Mouse (Mus musculus): Measurements from ENCODE around the gene Gtf2a1l. TPM values are rescaled to one million over a fixed set of nuclear protein-coding genes. Genes with fewer than 3 reads are reported as not detected.

The Gtf2a1l gene
- polyA plus RNA-seq, 1 experiment from 2014 or later = 0.26 TPM

- Histone ChIP-seq H3K9ac (ENCODE audit: low read length) (peak overlapping the region; percentile 60), H3K27me3 (ENCODE audit: control insufficient read depth, insufficient read depth, low read length) (no peaks in the 10 kb centered on the region)
Measured at GRCm38 (mm10) chr17:88628676-88629380, 39.6 kb upstream of the Gtf2a1l start.

GRCm38 (mm10) chr17:88629381-88629759, 39.1 kb upstream of the Gtf2a1l start:
- Histone ChIP-seq H3K4me2 (ENCODE audit: low read depth, low read length) (peak overlapping the region; percentile 36; the same call in 1 of the 2 replicates), H3K9ac (ENCODE audit: low read length) (peak overlapping the region; percentile 60), H3K27ac (ENCODE audit: low read length) (peak overlapping the region; percentile 98), H3K9me3 (replicated peaks; ENCODE audit: control insufficient read depth, low read length) (no peaks in the 10 kb centered on the region), H3K4me3 (replicated peaks; ENCODE audit: low read length) (peak overlapping the region; percentile 14; the same call in 1 of the 2 replicates), H3K27me3 (ENCODE audit: control insufficient read depth, insufficient read depth, low read length) (no peaks in the 10 kb centered on the region), H3K36me3 (ENCODE audit: control insufficient read depth, insufficient read depth, low read length) (no peaks in the 10 kb centered on the region), H3K4me1 (ENCODE audit: control insufficient read depth, insufficient read depth, low read length) (peaks cover 56% of the 10 kb centered on the region)
- ATAC-seq (ENCODE audit: insufficient read depth, low FRiP score) = peak; percentile 67; the same call in 1 of the 2 replicates
- 22% methylated on average over 4 of the region's 4 CpGs for WGBS

More at GRCm38 (mm10) chr17:88628676-88629380, 39.6 kb upstream of the Gtf2a1l start:
- 26% methylated on average over 10 of the region's 10 CpGs for WGBS
- Histone ChIP-seq H3K4me1 (ENCODE audit: control insufficient read depth, insufficient read depth, low read length) (peaks cover 56% of the 10 kb centered on the region), H3K4me2 (ENCODE audit: low read depth, low read length) (peak overlapping the region; percentile 36; the same call in 1 of the 2 replicates), H3K9me3 (replicated peaks; ENCODE audit: control insufficient read depth, low read length) (no peaks in the 10 kb centered on the region), H3K4me3 (replicated peaks; ENCODE audit: low read length) (no peak overlapping the region), H3K27ac (ENCODE audit: low read length) (peak overlapping the region; percentile 98), H3K36me3 (ENCODE audit: control insufficient read depth, insufficient read depth, low read length) (peaks cover 3% of the 10 kb centered on the region; the same call in 1 of the 2 replicates)
- peak; percentile 71 for ATAC-seq (ENCODE audit: insufficient read depth, low FRiP score)

DNA sequence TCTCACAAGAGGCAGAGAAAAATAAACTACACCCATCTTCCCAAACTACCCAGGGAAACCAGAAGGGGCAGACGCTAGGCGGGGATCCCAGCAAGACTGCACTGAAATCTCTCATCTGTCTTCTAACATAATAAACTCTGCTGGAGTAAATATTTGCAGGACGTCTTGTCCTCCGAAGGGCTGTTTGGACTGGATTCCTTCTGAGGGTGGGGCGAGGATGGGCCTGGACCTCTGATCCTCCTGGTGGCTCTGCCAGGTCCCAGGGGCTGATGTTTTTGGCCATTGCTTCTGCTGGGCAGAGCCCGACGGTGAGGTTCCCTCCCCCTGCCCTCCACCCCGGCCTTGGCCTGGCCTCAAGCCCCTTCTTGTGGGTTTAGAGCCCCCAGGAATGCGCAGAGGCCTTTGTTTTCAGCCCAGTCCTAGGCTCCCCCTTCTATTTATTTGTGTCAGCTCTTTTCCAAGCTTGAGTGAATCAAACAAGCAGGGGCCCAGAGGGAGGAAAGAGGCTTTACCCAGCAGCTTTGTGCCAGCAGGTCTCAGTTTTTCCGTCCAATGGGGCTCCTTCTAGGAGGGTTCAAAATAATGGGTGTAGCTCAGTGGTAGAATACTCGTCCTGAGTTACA, 38.4 kb upstream of the Gtf2a1l start:
- Histone ChIP-seq H3K36me3 (ENCODE audit: control insufficient read depth, insufficient read depth, low read length) (no peaks in the 10 kb centered on the region), H3K9me3 (replicated peaks; ENCODE audit: control insufficient read depth, low read length) (no peaks in the 10 kb centered on the region), H3K4me1 (ENCODE audit: control insufficient read depth, insufficient read depth, low read length) (peaks cover 56% of the 10 kb centered on the region), H3K27me3 (ENCODE audit: control insufficient read depth, insufficient read depth, low read length) (no peaks in the 10 kb centered on the region), H3K4me3 (replicated peaks; ENCODE audit: low read length) (0 out of 2 replicates have a peak overlapping the region, but pooled peaks have one; percentile 10), H3K4me2 (ENCODE audit: low read depth, low read length) (peak overlapping the region; percentile 34), H3K9ac (ENCODE audit: low read length) (peak overlapping the region; percentile 63), H3K27ac (ENCODE audit: low read length) (peak overlapping the region; percentile 98)
- peak; percentile 34 for ATAC-seq (ENCODE audit: insufficient read depth, low FRiP score)
- 13% methylated on average over 11 of the region's 11 CpGs for WGBS

- no peaks in the 10 kb centered on the region for H3K36me3 ChIP-seq (ENCODE audit: control insufficient read depth, insufficient read depth, low read length)
Measured at GRCm38 (mm10) chr17:88630554-88630948, 37.9 kb upstream of the Gtf2a1l start.

GRCm38 (mm10) chr17:88632631-88633030, 35.8 kb upstream of the Gtf2a1l start:
- Histone ChIP-seq H3K9ac (ENCODE audit: low read length) (no peak overlapping the region), H3K27ac (ENCODE audit: low read length) (no peak overlapping the region), H3K4me1 (ENCODE audit: control insufficient read depth, insufficient read depth, low read length) (peaks cover 32% of the 10 kb centered on the region), H3K4me2 (ENCODE audit: low read depth, low read length) (no peak overlapping the region), H3K9me3 (replicated peaks; ENCODE audit: control insufficient read depth, low read length) (no peaks in the 10 kb centered on the region), H3K4me3 (replicated peaks; ENCODE audit: low read length) (no peak overlapping the region), H3K27me3 (ENCODE audit: control insufficient read depth, insufficient read depth, low read length) (no peaks in the 10 kb centered on the region), H3K36me3 (ENCODE audit: control insufficient read depth, insufficient read depth, low read length) (0 out of 2 replicates have a peak, but pooled peaks cover 3% of the 10 kb centered on the region)
- ATAC-seq (ENCODE audit: insufficient read depth, low FRiP score) = no peak
- WGBS = 89% methylated on average over 3 of the region's 3 CpGs

More at GRCm38 (mm10) chr17:88630554-88630948, 37.9 kb upstream of the Gtf2a1l start:
- no peaks in the 10 kb centered on the region for H3K27me3 ChIP-seq (ENCODE audit: control insufficient read depth, insufficient read depth, low read length)
- H3K4me2 ChIP-seq (ENCODE audit: low read depth, low read length) = peak overlapping the region; percentile 34; the same call in 1 of the 2 replicates
- H3K4me1 ChIP-seq (ENCODE audit: control insufficient read depth, insufficient read depth, low read length) = peaks cover 51% of the 10 kb centered on the region
- ATAC-seq (ENCODE audit: insufficient read depth, low FRiP score) = no peak
- peak overlapping the region; percentile 63; the same call in 1 of the 2 replicates for H3K9ac ChIP-seq (ENCODE audit: low read length)
- 66% methylated on average over 3 of the region's 3 CpGs for WGBS
- H3K4me3 ChIP-seq (replicated peaks; ENCODE audit: low read length) = no peak overlapping the region
- H3K9me3 ChIP-seq (replicated peaks; ENCODE audit: control insufficient read depth, low read length) = no peaks in the 10 kb centered on the region
- H3K27ac ChIP-seq (ENCODE audit: low read length) = peak overlapping the region; percentile 98

GRCm38 (mm10) chr17:88636076-88636475, 32.4 kb upstream of the Gtf2a1l start:
- no peak overlapping the region for H3K4me3 ChIP-seq (replicated peaks; ENCODE audit: low read length)
- peaks cover 2% of the 10 kb centered on the region; the same call in 1 of the 2 replicates for H3K4me1 ChIP-seq (ENCODE audit: control insufficient read depth, insufficient read depth, low read length)
- no peak overlapping the region for H3K4me2 ChIP-seq (ENCODE audit: low read depth, low read length)
- no peak overlapping the region for H3K9ac ChIP-seq (ENCODE audit: low read length)
- no peak overlapping the region for H3K27ac ChIP-seq (ENCODE audit: low read length)
- H3K27me3 ChIP-seq (ENCODE audit: control insufficient read depth, insufficient read depth, low read length) = no peaks in the 10 kb centered on the region
- no peak for ATAC-seq (ENCODE audit: insufficient read depth, low FRiP score)
- 0 out of 2 replicates have a peak, but pooled peaks cover 3% of the 10 kb centered on the region for H3K36me3 ChIP-seq (ENCODE audit: control insufficient read depth, insufficient read depth, low read length)
- H3K9me3 ChIP-seq (replicated peaks; ENCODE audit: control insufficient read depth, low read length) = no peaks in the 10 kb centered on the region
- 79% methylated on average over 14 of the region's 14 CpGs for WGBS

- H3K4me1 ChIP-seq (ENCODE audit: control insufficient read depth, insufficient read depth, low read length) = 0 out of 2 replicates have a peak, but pooled peaks cover 2% of the 10 kb centered on the region
- no peaks in the 10 kb centered on the region for H3K27me3 ChIP-seq (ENCODE audit: control insufficient read depth, insufficient read depth, low read length)
- 47% methylated on average over 12 of the region's 12 CpGs for WGBS
- no peak overlapping the region for H3K4me3 ChIP-seq (replicated peaks; ENCODE audit: low read length)
- H3K27ac ChIP-seq (ENCODE audit: low read length) = no peak overlapping the region
- H3K9me3 ChIP-seq (replicated peaks; ENCODE audit: control insufficient read depth, low read length) = no peaks in the 10 kb centered on the region
- H3K9ac ChIP-seq (ENCODE audit: low read length) = no peak overlapping the region
- no peak for ATAC-seq (ENCODE audit: insufficient read depth, low FRiP score)
- 0 out of 2 replicates have a peak, but pooled peaks cover 3% of the 10 kb centered on the region for H3K36me3 ChIP-seq (ENCODE audit: control insufficient read depth, insufficient read depth, low read length)
- H3K4me2 ChIP-seq (ENCODE audit: low read depth, low read length) = no peak overlapping the region
Measured at GRCm38 (mm10) chr17:88636587-88636986, 31.9 kb upstream of the Gtf2a1l start.

DNA sequence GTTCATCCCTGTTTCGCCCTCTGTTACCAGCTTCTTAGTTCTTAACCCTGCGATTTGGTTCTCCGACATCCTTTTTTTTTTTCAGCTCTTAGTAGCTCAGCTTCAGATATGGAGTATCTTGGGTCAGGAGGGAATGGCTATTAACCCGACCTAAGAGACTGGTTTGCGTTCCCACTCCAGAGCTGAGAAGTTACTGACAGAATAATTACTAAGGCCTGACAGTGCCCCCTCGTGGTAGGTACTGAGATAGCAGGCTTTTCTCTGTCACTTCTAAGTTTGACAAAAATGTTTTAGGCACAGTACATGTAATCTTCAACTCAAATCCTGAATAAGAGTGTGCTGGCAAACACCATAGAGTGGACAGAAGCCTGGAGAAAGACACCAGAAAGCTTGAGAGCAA, 27.4 kb upstream of the Gtf2a1l start:
- ATAC-seq (ENCODE audit: insufficient read depth, low FRiP score) = 0 out of 2 replicates have a peak, but pooled peaks have one; percentile 29
- Histone ChIP-seq H3K9me3 (replicated peaks; ENCODE audit: control insufficient read depth, low read length) (no peaks in the 10 kb centered on the region), H3K4me1 (ENCODE audit: control insufficient read depth, insufficient read depth, low read length) (no peaks in the 10 kb centered on the region), H3K27ac (ENCODE audit: low read length) (no peak overlapping the region), H3K4me2 (ENCODE audit: low read depth, low read length) (no peak overlapping the region), H3K9ac (ENCODE audit: low read length) (no peak overlapping the region), H3K4me3 (replicated peaks; ENCODE audit: low read length) (no peak overlapping the region), H3K36me3 (ENCODE audit: control insufficient read depth, insufficient read depth, low read length) (peaks cover 3% of the 10 kb centered on the region; the same call in 1 of the 2 replicates), H3K27me3 (ENCODE audit: control insufficient read depth, insufficient read depth, low read length) (no peaks in the 10 kb centered on the region)
- WGBS = 25% methylated on average over 6 of the region's 6 CpGs

GRCm38 (mm10) chr17:88641836-88642235, 26.6 kb upstream of the Gtf2a1l start:
- Histone ChIP-seq H3K4me1 (ENCODE audit: control insufficient read depth, insufficient read depth, low read length) (no peaks in the 10 kb centered on the region), H3K9me3 (replicated peaks; ENCODE audit: control insufficient read depth, low read length) (no peaks in the 10 kb centered on the region), H3K27me3 (ENCODE audit: control insufficient read depth, insufficient read depth, low read length) (no peaks in the 10 kb centered on the region), H3K4me3 (replicated peaks; ENCODE audit: low read length) (no peak overlapping the region), H3K4me2 (ENCODE audit: low read depth, low read length) (no peak overlapping the region), H3K27ac (ENCODE audit: low read length) (no peak overlapping the region), H3K9ac (ENCODE audit: low read length) (no peak overlapping the region), H3K36me3 (ENCODE audit: control insufficient read depth, insufficient read depth, low read length) (peaks cover 2% of the 10 kb centered on the region; the same call in 1 of the 2 replicates)
- ATAC-seq (ENCODE audit: insufficient read depth, low FRiP score) = no peak
- WGBS = 82% methylated on average over 8 of the region's 8 CpGs
